Mouse (Mus musculus): Measurements from ENCODE around the gene Arhgap21. TPM values are rescaled to one million over a fixed set of nuclear protein-coding genes. Genes with fewer than 3 reads are reported as not detected.

Gene Arhgap21
- polyA plus RNA-seq, 1 experiment from 2014 or later: 46.6 TPM

- Histone ChIP-seq H3K4me2 (no peak overlapping the region), H3K9me3 (no peaks in the 10 kb centered on the region), H3K4me1 (peaks cover 3% of the 10 kb centered on the region; the same call in 1 of the 2 replicates), H3K4me3 (no peak overlapping the region), H3K27me3 (replicated peaks) (no peaks in the 10 kb centered on the region), H3K27ac (no peak overlapping the region), H3K36me3 (replicated peaks) (no peaks in the 10 kb centered on the region), H3K9ac (no peak overlapping the region)
- no peak for ATAC-seq (replicated peaks)
These were observed 40.2 kb downstream of the Arhgap21 start for GRCm38 (mm10) chr2:20928454-20928853.

DNA sequence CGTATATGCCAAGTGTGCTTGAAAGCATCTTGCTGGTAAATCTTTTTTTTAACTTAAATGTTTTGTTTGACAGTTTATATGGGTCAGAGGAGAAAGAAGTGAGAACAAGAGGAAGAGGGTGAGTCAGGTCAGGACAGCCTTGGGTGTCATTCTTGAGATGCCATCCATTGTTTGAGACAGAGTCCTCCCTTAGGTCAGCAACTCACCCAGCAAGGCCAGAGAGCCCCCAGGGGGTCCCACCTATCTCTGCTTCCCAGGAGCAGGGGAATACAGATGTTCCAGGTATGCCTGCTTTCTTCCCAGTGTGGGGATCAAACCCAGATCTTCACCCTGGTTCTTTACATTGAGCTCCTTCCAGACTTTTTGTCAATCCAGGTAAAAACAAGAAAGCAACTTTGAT is 43.7 kb downstream of the Arhgap21 start:
- no peak for ATAC-seq (replicated peaks)
- 74% methylated on average over 1 of the region's 1 CpGs for WGBS
- H3K36me3 ChIP-seq (replicated peaks): no peaks in the 10 kb centered on the region
- H3K4me2 ChIP-seq: no peak overlapping the region
- no peak overlapping the region for H3K9ac ChIP-seq
- peaks cover 18% of the 10 kb centered on the region for H3K4me1 ChIP-seq
- H3K27ac ChIP-seq: no peak overlapping the region
- H3K27me3 ChIP-seq (replicated peaks): no peaks in the 10 kb centered on the region
- no peaks in the 10 kb centered on the region for H3K9me3 ChIP-seq
- H3K4me3 ChIP-seq: no peak overlapping the region

GRCm38 (mm10) chr2:20922366-20922765 is 46.3 kb downstream of the Arhgap21 start:
- 5% methylated on average over 1 of the region's 1 CpGs for WGBS
- H3K9ac ChIP-seq: no peak overlapping the region
- no peaks in the 10 kb centered on the region for H3K9me3 ChIP-seq
- no peak overlapping the region for H3K27ac ChIP-seq
- H3K4me3 ChIP-seq: no peak overlapping the region
- peak; percentile 43; the same call in 1 of the 2 replicates for ATAC-seq (replicated peaks)
- peaks cover 15% of the 10 kb centered on the region for H3K4me1 ChIP-seq
- H3K27me3 ChIP-seq (replicated peaks): no peaks in the 10 kb centered on the region
- no peak overlapping the region for H3K4me2 ChIP-seq
- no peaks in the 10 kb centered on the region for H3K36me3 ChIP-seq (replicated peaks)

GRCm38 (mm10) chr2:20921558-20921957 is 47.1 kb downstream of the Arhgap21 start:
- Histone ChIP-seq H3K27me3 (replicated peaks) (no peaks in the 10 kb centered on the region), H3K4me2 (no peak overlapping the region), H3K36me3 (replicated peaks) (no peaks in the 10 kb centered on the region), H3K4me3 (no peak overlapping the region), H3K9ac (no peak overlapping the region), H3K9me3 (no peaks in the 10 kb centered on the region), H3K27ac (no peak overlapping the region), H3K4me1 (peaks cover 15% of the 10 kb centered on the region)
- no peak for ATAC-seq (replicated peaks)
- WGBS: 42% methylated on average over 2 of the region's 2 CpGs

- no peak overlapping the region for H3K27ac ChIP-seq
- no peak overlapping the region for H3K4me2 ChIP-seq
- H3K4me3 ChIP-seq: no peak overlapping the region
- H3K9me3 ChIP-seq: no peaks in the 10 kb centered on the region
- no peak overlapping the region for H3K9ac ChIP-seq
- no peaks in the 10 kb centered on the region for H3K36me3 ChIP-seq (replicated peaks)
- H3K27me3 ChIP-seq (replicated peaks): no peaks in the 10 kb centered on the region
- H3K4me1 ChIP-seq: peaks cover 15% of the 10 kb centered on the region
- WGBS: 94% methylated on average over 1 of the region's 1 CpGs
- ATAC-seq (replicated peaks): no peak
These were observed 47.7 kb downstream of the Arhgap21 start for GRCm38 (mm10) chr2:20921021-20921420.

- H3K4me3 ChIP-seq: no peak overlapping the region
- H3K9ac ChIP-seq: no peak overlapping the region
- no peaks in the 10 kb centered on the region for H3K27me3 ChIP-seq (replicated peaks)
- H3K9me3 ChIP-seq: no peaks in the 10 kb centered on the region
- no peak overlapping the region for H3K4me2 ChIP-seq
- no peak overlapping the region for H3K27ac ChIP-seq
- ATAC-seq (replicated peaks): no peak
- H3K4me1 ChIP-seq: no peaks in the 10 kb centered on the region
- WGBS: 92% methylated on average over 10 of the region's 10 CpGs
- H3K36me3 ChIP-seq (replicated peaks): peaks cover 6% of the 10 kb centered on the region; the same call in 1 of the 2 replicates
These were observed 54.0 kb downstream of the Arhgap21 start for GRCm38 (mm10) chr2:20914531-20915320.

- no peak overlapping the region for H3K4me3 ChIP-seq
- no peak overlapping the region for H3K27ac ChIP-seq
- ATAC-seq (replicated peaks): no peak
- H3K36me3 ChIP-seq (replicated peaks): peaks cover 6% of the 10 kb centered on the region; the same call in 1 of the 2 replicates
- no peak overlapping the region for H3K4me2 ChIP-seq
- H3K27me3 ChIP-seq (replicated peaks): no peaks in the 10 kb centered on the region
- 94% methylated on average over 1 of the region's 1 CpGs for WGBS
- no peaks in the 10 kb centered on the region for H3K9me3 ChIP-seq
- no peaks in the 10 kb centered on the region for H3K4me1 ChIP-seq
- H3K9ac ChIP-seq: no peak overlapping the region
These were observed 55.7 kb downstream of the Arhgap21 start for GRCm38 (mm10) chr2:20913019-20913415.

DNA sequence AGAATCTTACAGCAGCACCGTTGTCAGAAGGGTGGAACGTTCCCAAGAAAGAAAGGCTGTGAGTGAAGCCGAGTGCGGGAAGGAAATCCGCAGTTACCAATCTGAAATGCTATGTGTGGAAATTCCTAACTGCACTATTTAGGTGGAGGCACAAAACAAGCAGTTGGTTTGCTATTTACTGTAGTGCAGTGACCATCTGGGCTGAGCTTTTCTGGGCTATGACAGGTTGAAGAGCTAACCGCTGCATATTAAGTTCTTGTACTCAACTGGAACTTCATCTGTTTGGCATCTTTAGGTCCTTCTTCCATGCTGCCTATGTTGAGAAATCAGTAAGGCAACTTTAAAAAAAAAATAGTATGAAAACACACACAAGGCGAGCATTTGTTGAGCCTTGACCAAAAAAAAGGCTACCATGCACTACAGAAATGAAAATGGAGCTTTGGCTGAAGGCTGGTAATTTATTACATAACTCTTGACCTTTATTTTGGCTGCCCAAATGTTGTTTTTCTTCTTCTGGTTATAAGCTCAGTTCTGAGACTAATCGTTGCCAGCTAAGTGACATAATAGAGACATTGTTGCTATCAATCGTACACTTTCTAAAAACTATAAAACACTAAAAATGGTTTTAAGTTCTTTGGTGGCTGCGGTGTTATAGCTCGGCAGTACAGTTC is 56.2 kb downstream of the Arhgap21 start:
- Histone ChIP-seq H3K4me2 (no peak overlapping the region), H3K27ac (no peak overlapping the region), H3K27me3 (replicated peaks) (no peaks in the 10 kb centered on the region), H3K9me3 (no peaks in the 10 kb centered on the region), H3K9ac (no peak overlapping the region), H3K4me1 (no peaks in the 10 kb centered on the region), H3K4me3 (no peak overlapping the region), H3K36me3 (replicated peaks) (peaks cover 6% of the 10 kb centered on the region; the same call in 1 of the 2 replicates)
- 91% methylated on average over 11 of the region's 11 CpGs for WGBS
- no peak for ATAC-seq (replicated peaks)

- 96% methylated on average over 3 of the region's 3 CpGs for WGBS
These were observed 58.2 kb downstream of the Arhgap21 start for GRCm38 (mm10) chr2:20910446-20910845.

GRCm38 (mm10) chr2:20909404-20909803 is 59.3 kb downstream of the Arhgap21 start:
- H3K4me2 ChIP-seq: no peak overlapping the region

More at GRCm38 (mm10) chr2:20910446-20910845, 58.2 kb downstream of the Arhgap21 start:
- no peak for ATAC-seq (replicated peaks)
- Histone ChIP-seq H3K4me3 (no peak overlapping the region), H3K9me3 (no peaks in the 10 kb centered on the region), H3K4me1 (no peaks in the 10 kb centered on the region), H3K4me2 (no peak overlapping the region), H3K27me3 (replicated peaks) (no peaks in the 10 kb centered on the region), H3K9ac (no peak overlapping the region), H3K36me3 (replicated peaks) (peaks cover 6% of the 10 kb centered on the region; the same call in 1 of the 2 replicates), H3K27ac (no peak overlapping the region)

DNA sequence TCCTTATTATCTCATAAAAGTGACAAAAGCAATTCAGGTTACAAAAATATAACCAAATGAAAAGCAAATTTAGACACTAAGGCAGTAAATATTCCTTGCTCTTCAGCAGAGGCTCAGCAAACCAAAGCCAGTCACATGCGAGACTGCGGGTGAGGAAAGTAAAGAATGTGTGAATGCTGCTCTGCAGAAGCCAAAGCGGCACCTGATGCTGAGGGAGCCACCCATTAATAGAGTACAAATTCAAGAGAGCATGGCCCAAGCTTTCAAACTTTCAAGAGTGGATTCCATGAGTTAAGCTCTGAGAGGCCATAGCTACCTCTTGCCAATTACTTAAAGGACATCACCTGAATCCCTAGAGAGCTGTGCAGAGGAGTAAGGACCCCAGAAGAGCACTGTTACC is 61.4 kb downstream of the Arhgap21 start:
- Histone ChIP-seq H3K27me3 (replicated peaks) (no peaks in the 10 kb centered on the region), H3K9me3 (no peaks in the 10 kb centered on the region), H3K9ac (no peak overlapping the region), H3K4me1 (no peaks in the 10 kb centered on the region), H3K27ac (no peak overlapping the region), H3K36me3 (replicated peaks) (peaks cover 4% of the 10 kb centered on the region), H3K4me2 (no peak overlapping the region), H3K4me3 (no peak overlapping the region)
- no peak for ATAC-seq (replicated peaks)
- 94% methylated on average over 3 of the region's 3 CpGs for WGBS

More at GRCm38 (mm10) chr2:20909404-20909803, 59.3 kb downstream of the Arhgap21 start:
- no peaks in the 10 kb centered on the region for H3K4me1 ChIP-seq
- no peak overlapping the region for H3K4me3 ChIP-seq
- H3K27me3 ChIP-seq (replicated peaks): no peaks in the 10 kb centered on the region
- 72% methylated on average over 7 of the region's 7 CpGs for WGBS
- ATAC-seq (replicated peaks): no peak
- no peaks in the 10 kb centered on the region for H3K9me3 ChIP-seq
- H3K36me3 ChIP-seq (replicated peaks): peaks cover 6% of the 10 kb centered on the region
- H3K27ac ChIP-seq: no peak overlapping the region
- no peak overlapping the region for H3K9ac ChIP-seq

DNA sequence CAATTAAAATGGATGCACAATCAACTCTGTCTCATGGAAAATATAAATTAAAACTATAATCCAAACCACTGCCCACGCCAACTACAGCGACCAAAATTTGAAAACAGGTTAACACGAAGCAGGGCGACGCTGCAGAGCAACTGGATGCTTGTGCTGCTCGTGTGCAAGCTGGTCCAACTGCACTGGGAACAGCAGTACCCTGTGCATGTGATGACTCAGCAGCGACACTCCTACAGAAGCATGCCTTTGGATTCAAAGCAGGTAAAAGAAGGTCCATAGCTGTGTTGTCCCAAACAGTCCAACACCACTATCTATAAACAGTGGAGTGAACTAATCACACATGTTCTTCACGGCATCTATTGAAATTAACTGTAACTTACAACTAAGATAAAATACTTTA is 63.3 kb downstream of the Arhgap21 start:
- H3K4me3 ChIP-seq: no peak overlapping the region
- no peak for ATAC-seq (replicated peaks)
- H3K36me3 ChIP-seq (replicated peaks): no peaks in the 10 kb centered on the region; the same call in 1 of the 2 replicates
- WGBS: 96% methylated on average over 8 of the region's 8 CpGs
- H3K4me1 ChIP-seq: no peaks in the 10 kb centered on the region
- no peaks in the 10 kb centered on the region for H3K27me3 ChIP-seq (replicated peaks)
- no peak overlapping the region for H3K27ac ChIP-seq
- H3K9me3 ChIP-seq: no peaks in the 10 kb centered on the region
- no peak overlapping the region for H3K4me2 ChIP-seq
- H3K9ac ChIP-seq: no peak overlapping the region

All from midbrain, embryonic 15.5 days (tissue).